Mouse (Mus musculus) bone marrow macrophage, adult 2 months (primary cell): ENCODE results near the gene Tmem131. TPM values are rescaled to one million over a fixed set of nuclear protein-coding genes. Genes with fewer than 3 reads are reported as not detected.
"Not testable (repeated sequence)": the region's sequence is repeated elsewhere in the genome, so short reads cannot be mapped to it uniquely, and the experiment has no call there.

Experiments
- H3K27ac ChIP-seq: 2 replicates; pipeline ENCODE4 v1.5.1; 2012; ENCODE audit warnings: low read depth, low read length; ENCODE audit not compliant: insufficient read depth
- H3K4me1 ChIP-seq: 2 replicates; pipeline ENCODE4 v1.6.1; 2012; ENCODE audit warnings: low read length; ENCODE audit not compliant: control insufficient read depth, insufficient read depth
- H3K4me3 ChIP-seq: 2 replicates; pipeline ENCODE4 v1.5.1; 2012; ENCODE audit warnings: mild to moderate bottlenecking, low read length, moderate library complexity; ENCODE audit not compliant: insufficient read depth
- CTCF ChIP-seq: IDR thresholded peaks from 2 replicates; pipeline ENCODE4 v1.5.1; 2012; ENCODE audit warnings: low read depth, mild to moderate bottlenecking, low read length, moderate library complexity
- POLR2A ChIP-seq: IDR thresholded peaks from 2 replicates; pipeline ENCODE4 v1.6.1; 2012; ENCODE audit warnings: mild to moderate bottlenecking, low read depth, low read length, borderline replicate concordance
- polyA plus RNA-seq: library from polyadenylated mRNA; stranded (reverse); fragments of >200 nt; gene quantifications from 2 replicates; pipeline ENCODE4 v1.2.4, GENCODE M21; 2012; ENCODE audit not compliant: missing spikeins, insufficient read depth, insufficient read length

Tmem131 gene
- polyA plus RNA-seq, 1 experiment, result 38.3 TPM

DNA sequence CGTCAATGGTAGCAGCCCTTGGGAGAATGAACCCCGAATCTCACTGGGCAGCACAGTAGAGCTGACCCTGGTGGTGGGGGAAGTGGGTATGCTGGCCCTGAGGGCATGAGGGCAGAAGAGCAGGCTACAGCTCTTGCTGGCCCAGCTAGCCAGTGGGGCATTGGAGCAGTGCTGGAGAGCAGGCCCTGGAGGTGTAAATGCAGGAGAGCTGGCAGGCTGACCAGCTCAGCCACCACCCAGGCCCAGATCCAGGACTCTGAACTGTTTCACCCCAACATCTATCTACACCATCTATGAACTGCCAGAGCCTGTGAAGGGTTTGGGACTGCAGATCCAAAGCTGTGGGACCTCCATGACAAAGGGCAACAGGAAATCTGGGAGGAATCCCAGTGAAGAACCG is 38.2 kb downstream of the Tmem131 start:
- no peak overlapping the region for H3K27ac ChIP-seq
- H3K4me3 ChIP-seq, result no peak overlapping the region
- H3K4me1 ChIP-seq, result peaks cover 9% of the 10 kb centered on the region
- TF ChIP-seq POLR2A (no peak), CTCF (no peak)

- peaks cover 9% of the 10 kb centered on the region for H3K4me1 ChIP-seq
- H3K27ac ChIP-seq, result no peak overlapping the region
- TF ChIP-seq CTCF (no peak), POLR2A (no peak)
- H3K4me3 ChIP-seq, result no peak overlapping the region
Measured at GRCm38 (mm10) chr1:36904489-36904888, 39.0 kb downstream of the Tmem131 start.

- H3K4me1 ChIP-seq, result peaks cover 9% of the 10 kb centered on the region
- H3K27ac ChIP-seq, result no peak overlapping the region
- TF ChIP-seq CTCF (no peak), POLR2A (no peak)
- no peak overlapping the region for H3K4me3 ChIP-seq
Measured at GRCm38 (mm10) chr1:36904084-36904451, 39.4 kb downstream of the Tmem131 start.

- Histone ChIP-seq H3K27ac (no peak overlapping the region), H3K4me3 (no peak overlapping the region), H3K4me1 (peaks cover 9% of the 10 kb centered on the region)
- no peak for TF ChIP-seq POLR2A
- no peak for TF ChIP-seq CTCF
Measured at GRCm38 (mm10) chr1:36903376-36904083, 39.9 kb downstream of the Tmem131 start.

- no peak overlapping the region for H3K4me3 ChIP-seq
- TF ChIP-seq CTCF (no peak), POLR2A (no peak)
- peaks cover 9% of the 10 kb centered on the region for H3K4me1 ChIP-seq
- no peak overlapping the region for H3K27ac ChIP-seq
Measured at GRCm38 (mm10) chr1:36902533-36903315, 40.7 kb downstream of the Tmem131 start.

- Histone ChIP-seq H3K27ac (no peak overlapping the region), H3K4me1 (peaks cover 4% of the 10 kb centered on the region; the same call in 1 of the 2 replicates), H3K4me3 (no peak overlapping the region)
- TF ChIP-seq POLR2A (no peak), CTCF (no peak)
Measured at GRCm38 (mm10) chr1:36899622-36900021, 43.8 kb downstream of the Tmem131 start.

DNA sequence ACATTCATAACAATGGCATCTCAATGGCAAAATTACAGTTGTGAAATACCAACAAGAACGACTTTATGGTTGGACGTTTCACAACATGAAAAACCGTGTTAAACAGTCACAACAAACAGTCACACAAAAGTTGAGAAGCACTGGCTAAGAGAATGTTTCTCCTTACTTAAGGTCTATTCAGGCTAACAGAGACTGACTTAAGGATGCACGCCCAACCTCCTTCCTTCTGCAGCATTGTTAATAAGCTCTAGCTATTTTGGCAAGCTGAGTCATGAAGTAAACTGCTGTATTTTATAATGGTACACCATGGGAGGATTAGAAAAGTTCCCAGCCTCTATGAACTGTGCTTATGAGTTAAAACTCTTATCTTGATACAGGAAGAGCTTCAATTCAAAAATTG is 47.0 kb downstream of the Tmem131 start:
- peaks cover 3% of the 10 kb centered on the region; the same call in 1 of the 2 replicates for H3K4me1 ChIP-seq
- H3K4me3 ChIP-seq, result no peak overlapping the region
- no peak overlapping the region for H3K27ac ChIP-seq
- TF ChIP-seq POLR2A (no peak), CTCF (no peak)

DNA sequence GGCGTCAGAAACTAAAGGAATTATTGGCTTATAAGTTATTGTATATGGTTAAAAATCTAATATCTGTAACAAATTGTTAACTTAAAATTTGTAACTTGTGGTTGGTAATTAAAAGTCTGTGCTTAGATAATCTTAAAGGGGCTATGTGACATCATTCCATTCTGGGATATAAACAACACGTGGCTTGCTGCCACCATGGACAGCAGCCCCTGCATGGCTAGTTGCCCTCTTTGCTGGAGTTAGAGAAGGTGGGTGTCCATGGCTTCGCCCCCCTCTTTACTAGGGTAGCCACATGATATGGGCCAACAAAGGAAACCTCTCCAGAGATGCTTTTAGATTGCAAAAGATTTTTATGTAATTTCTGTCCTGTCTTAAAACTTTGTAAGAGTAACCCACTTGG is 48.0 kb downstream of the Tmem131 start:
- Histone ChIP-seq H3K4me3 (no peak overlapping the region), H3K27ac (no peak overlapping the region), H3K4me1 (peaks cover 11% of the 10 kb centered on the region; the same call in 1 of the 2 replicates)
- no peak for TF ChIP-seq CTCF
- no peak for TF ChIP-seq POLR2A

DNA sequence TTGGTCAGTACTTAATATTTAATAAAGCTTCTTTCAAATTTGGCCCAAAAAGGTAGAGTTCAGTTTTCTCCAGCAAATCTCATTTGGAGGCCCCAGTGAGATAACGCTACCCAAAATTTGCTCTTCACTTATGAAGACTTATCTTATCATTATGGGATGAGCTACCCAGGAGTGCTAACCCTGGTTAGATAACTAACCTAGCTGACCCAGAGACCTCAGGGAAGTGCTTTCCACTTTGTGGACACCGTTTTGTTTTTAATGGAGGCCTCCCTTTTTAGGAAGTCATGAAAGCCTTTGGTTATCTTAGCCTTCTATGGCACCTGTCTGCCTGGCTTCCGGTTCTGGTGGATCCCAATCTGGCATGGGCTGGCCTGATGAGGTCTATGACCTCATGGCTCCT is 49.3 kb downstream of the Tmem131 start:
- Histone ChIP-seq H3K27ac (no peak overlapping the region), H3K4me1 (peaks cover 11% of the 10 kb centered on the region; the same call in 1 of the 2 replicates), H3K4me3 (no peak overlapping the region)
- no peak for TF ChIP-seq CTCF
- TF ChIP-seq POLR2A, result no peak

DNA sequence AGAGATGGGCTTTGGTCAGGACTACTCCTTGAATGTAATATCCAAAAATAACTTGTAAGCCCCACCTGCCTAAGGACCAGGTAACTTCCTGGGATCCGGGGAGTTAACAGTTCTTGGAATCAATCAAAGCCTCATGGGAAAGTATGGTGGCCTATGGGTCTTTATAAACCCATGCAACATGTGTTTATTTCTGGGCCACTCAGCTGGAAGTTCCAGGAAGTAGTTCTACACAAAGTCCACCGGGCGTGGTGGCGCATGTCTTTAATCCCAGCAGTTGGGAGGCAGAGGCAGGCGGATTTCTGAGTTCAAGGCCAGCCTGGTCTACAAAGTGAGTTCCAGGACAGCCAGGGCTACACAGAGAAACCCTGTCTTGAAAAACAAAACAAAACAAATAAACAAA is 49.7 kb downstream of the Tmem131 start:
- not testable (repeated sequence) for H3K4me3 ChIP-seq, H3K27ac ChIP-seq
- peaks cover 11% of the 10 kb centered on the region; the same call in 1 of the 2 replicates for H3K4me1 ChIP-seq

DNA sequence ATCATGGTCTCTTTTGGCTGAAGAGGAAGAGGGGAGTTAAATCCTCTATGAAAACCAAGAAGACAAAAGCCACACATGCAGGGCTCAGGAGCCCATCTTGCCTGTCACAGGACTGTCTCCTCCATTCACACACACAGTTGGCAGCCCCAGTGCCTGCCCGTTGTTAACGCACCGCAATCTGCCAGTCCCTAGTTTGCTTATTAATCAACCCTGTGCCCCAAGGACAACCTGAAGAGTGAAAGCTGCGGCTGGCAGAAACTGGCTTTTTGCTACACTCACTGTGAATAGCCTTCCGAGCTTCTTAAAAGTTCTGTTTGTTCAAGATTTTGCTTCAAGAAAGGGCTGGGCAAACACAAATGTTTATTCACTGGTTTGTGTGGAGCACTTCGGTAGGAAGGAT is 50.3 kb downstream of the Tmem131 start:
- peaks cover 11% of the 10 kb centered on the region; the same call in 1 of the 2 replicates for H3K4me1 ChIP-seq
- H3K4me3 ChIP-seq, result no peak overlapping the region
- no peak for TF ChIP-seq POLR2A
- no peak overlapping the region for H3K27ac ChIP-seq
